Mouse (Mus musculus): ENCODE data around the gene Galnt3. TPM values are rescaled to one million over a fixed set of nuclear protein-coding genes. Genes with fewer than 3 reads are reported as not detected.

Galnt3 gene
- total and polyA plus RNA-seq, 2 experiments from 2014 or later, result 0.07 TPM; not detected in 1

DNA sequence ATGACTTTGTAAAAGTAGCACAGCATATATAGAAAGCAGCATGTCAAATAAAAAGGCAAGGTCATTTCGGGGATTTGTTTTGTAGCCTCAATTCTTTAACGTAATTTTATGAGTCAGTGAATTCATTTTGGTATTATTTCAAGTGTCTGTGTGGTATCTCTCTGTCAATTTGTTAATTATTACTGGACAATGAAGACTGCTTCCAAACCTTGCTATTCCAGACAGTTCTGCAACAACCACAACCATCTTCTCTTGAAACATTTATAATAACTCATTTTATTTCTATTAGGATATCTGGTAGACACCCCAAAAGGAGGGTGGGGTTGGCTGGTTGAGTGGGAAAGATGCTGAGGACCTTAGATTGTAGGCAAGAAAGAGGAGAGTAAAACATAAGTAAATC, 4.1 kb upstream of the Galnt3 start:
- no peak for TF ChIP-seq CTCF (IDR thresholded peaks at IDR 0.05; ENCODE audit: low read depth)
- TF ChIP-seq EP300 (IDR thresholded peaks at IDR 0.05; ENCODE audit: low read depth), result no peak
- DNase-seq (ENCODE audit: low spot score), result no peak
- H3K9ac ChIP-seq (replicated peaks; ENCODE audit: low read depth, low read length), result no peak overlapping the region
- H3K4me3 ChIP-seq (ENCODE audit: low read depth, low read length), result no peak overlapping the region
- 0 out of 2 replicates have a peak, but pooled peaks cover 4% of the 10 kb centered on the region for H3K4me1 ChIP-seq (ENCODE audit: control insufficient read depth, insufficient read depth)
- no peaks in the 10 kb centered on the region for H3K9me3 ChIP-seq (replicated peaks; ENCODE audit: control insufficient read depth, low read length)
- no peak for ATAC-seq (ENCODE audit: insufficient read depth, low read depth)
- no peak overlapping the region for H3K27ac ChIP-seq (ENCODE audit: low read depth)
- H3K27me3 ChIP-seq (ENCODE audit: control insufficient read depth, insufficient read depth, low read length), result peaks cover 20% of the 10 kb centered on the region
- 76% methylated on average over 2 of the region's 2 CpGs for WGBS
- no peak overlapping the region for H3K4me2 ChIP-seq (ENCODE audit: low read depth, low read length)
- no peaks in the 10 kb centered on the region for H3K36me3 ChIP-seq (replicated peaks; ENCODE audit: control insufficient read depth, insufficient read depth, low read length)

DNA sequence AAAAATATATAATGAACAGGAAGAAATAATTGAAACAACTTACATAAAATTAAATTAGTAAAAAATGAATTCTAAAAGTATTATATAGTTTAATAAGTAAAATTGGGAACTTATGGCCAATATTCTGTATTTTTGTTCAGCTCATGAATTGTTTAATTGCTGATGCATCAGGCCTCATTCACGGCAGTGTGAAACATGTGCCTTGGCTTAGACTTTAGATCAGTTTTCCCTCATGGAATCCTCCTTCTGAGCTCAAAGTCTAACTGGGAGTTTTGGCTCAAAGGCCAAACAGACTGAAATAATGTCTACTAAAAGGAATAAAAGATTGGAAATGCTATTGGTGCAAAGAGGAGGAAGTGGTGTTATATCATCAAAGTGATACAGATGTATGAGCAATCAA, 2.7 kb upstream of the Galnt3 start:
- H3K4me1 ChIP-seq (ENCODE audit: control insufficient read depth, insufficient read depth), result 0 out of 2 replicates have a peak, but pooled peaks cover 4% of the 10 kb centered on the region
- WGBS, result 77% methylated on average over 1 of the region's 1 CpGs
- H3K27ac ChIP-seq (ENCODE audit: low read depth), result no peak overlapping the region
- no peak overlapping the region for H3K4me2 ChIP-seq (ENCODE audit: low read depth, low read length)
- ATAC-seq (ENCODE audit: insufficient read depth, low read depth) (no peak), DNase-seq (ENCODE audit: low spot score) (no peak)
- no peak overlapping the region for H3K9ac ChIP-seq (replicated peaks; ENCODE audit: low read depth, low read length)
- TF ChIP-seq CTCF (IDR thresholded peaks at IDR 0.05; ENCODE audit: low read depth), result no peak
- TF ChIP-seq EP300 (IDR thresholded peaks at IDR 0.05; ENCODE audit: low read depth), result no peak
- H3K27me3 ChIP-seq (ENCODE audit: control insufficient read depth, insufficient read depth, low read length), result peaks cover 29% of the 10 kb centered on the region
- no peak overlapping the region for H3K4me3 ChIP-seq (ENCODE audit: low read depth, low read length)
- H3K9me3 ChIP-seq (replicated peaks; ENCODE audit: control insufficient read depth, low read length), result no peaks in the 10 kb centered on the region
- no peaks in the 10 kb centered on the region for H3K36me3 ChIP-seq (replicated peaks; ENCODE audit: control insufficient read depth, insufficient read depth, low read length)

DNA sequence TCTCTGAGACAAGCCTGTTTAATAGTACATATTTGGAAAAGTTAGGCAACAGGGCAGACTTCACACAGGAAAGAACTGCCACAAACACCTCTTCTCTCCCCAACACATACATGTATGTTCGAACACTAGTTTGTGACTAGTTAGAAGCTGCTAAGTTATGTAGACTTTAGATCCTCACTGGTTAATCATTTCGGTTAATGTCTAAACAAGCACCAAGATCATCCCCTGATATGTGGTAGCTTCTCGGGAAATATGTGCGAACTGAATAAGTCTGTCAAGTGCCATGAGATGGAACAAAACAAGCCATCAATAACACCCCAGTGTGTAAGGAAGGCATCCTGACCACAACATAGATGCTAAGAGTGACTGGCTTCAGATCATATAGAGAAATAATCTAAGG, 2.1 kb upstream of the Galnt3 start:
- ATAC-seq (ENCODE audit: insufficient read depth, low read depth) (no peak), DNase-seq (ENCODE audit: low spot score) (no peak)
- TF ChIP-seq EP300 (IDR thresholded peaks at IDR 0.05; ENCODE audit: low read depth), result no peak
- TF ChIP-seq CTCF (IDR thresholded peaks at IDR 0.05; ENCODE audit: low read depth), result no peak
- Histone ChIP-seq H3K9me3 (replicated peaks; ENCODE audit: control insufficient read depth, low read length) (no peaks in the 10 kb centered on the region), H3K4me3 (ENCODE audit: low read depth, low read length) (no peak overlapping the region), H3K36me3 (replicated peaks; ENCODE audit: control insufficient read depth, insufficient read depth, low read length) (no peaks in the 10 kb centered on the region), H3K4me2 (ENCODE audit: low read depth, low read length) (no peak overlapping the region), H3K27ac (ENCODE audit: low read depth) (no peak overlapping the region), H3K27me3 (ENCODE audit: control insufficient read depth, insufficient read depth, low read length) (peaks cover 34% of the 10 kb centered on the region), H3K4me1 (ENCODE audit: control insufficient read depth, insufficient read depth) (0 out of 2 replicates have a peak, but pooled peaks cover 4% of the 10 kb centered on the region), H3K9ac (replicated peaks; ENCODE audit: low read depth, low read length) (no peak overlapping the region)
- 76% methylated on average over 4 of the region's 4 CpGs for WGBS

DNA sequence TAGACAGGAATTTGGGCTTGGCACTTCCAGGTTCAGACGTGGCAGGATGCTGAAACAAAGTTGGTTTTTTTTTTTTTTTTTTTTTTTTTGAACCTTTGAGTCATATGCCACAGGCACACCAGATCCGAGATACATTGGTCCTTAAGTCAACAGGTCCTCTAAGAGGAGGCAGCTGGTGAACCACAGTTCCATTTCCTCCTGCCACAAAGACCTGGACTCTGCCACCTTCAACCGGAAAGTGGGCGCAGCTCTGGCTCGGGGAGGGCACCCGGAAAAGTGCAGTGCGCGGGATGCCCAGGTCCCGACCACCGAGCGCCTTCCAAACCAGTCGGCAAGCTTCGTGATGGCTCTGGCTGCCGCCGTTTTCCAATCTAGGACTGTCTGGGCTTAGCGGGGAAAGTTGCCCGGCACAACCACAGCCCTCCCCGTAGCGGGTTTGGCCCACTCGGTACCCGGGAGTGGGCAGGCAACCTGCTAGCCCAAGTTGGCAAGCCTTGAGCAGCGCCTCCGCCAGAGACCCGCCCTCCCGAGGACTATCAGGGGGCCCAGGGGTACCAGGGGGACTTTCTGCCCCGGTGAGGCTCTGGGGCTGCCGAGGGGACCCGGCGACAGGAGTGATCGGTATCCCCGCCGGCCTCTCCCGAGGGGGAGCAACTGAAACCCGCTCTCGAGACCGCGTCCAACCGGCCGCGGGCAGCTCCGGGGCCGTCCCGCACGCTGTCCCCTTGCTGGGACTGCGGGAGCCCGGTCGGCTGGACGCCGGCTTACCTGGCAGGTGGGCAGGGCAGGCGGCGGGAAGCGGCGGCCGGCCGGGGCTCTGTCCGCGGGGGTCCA, 821 bp downstream of the Galnt3 start:
- Histone ChIP-seq H3K27me3 (ENCODE audit: control insufficient read depth, insufficient read depth, low read length) (peaks cover 34% of the 10 kb centered on the region), H3K27ac (ENCODE audit: low read depth) (no peak overlapping the region)
- no peak for DNase-seq (ENCODE audit: low spot score)

DNA sequence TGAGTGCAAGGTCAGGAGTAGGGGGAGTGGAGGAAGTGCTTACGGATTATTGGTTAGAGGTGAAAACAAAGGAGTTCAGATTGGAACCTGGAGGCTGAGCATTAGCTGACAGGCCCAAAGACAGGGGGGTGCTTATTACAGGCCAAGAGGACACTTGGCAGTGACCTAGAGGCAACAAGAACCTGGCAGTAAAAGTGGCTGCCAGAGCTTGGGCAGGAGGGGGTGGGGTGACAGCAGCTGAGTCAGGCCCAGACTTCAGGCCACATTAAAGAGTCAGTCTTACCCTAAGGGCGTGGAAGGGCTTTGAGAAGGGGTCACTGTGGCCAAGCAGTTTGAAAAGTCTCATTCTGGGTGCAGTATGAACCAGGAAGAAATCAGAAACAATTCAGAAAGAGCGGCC, 7.1 kb downstream of the Galnt3 start:
- Histone ChIP-seq H3K4me3 (ENCODE audit: low read depth, low read length) (no peak overlapping the region), H3K9me3 (replicated peaks; ENCODE audit: control insufficient read depth, low read length) (no peaks in the 10 kb centered on the region), H3K27ac (ENCODE audit: low read depth) (no peak overlapping the region), H3K4me2 (ENCODE audit: low read depth, low read length) (no peak overlapping the region), H3K9ac (replicated peaks; ENCODE audit: low read depth, low read length) (no peak overlapping the region), H3K27me3 (ENCODE audit: control insufficient read depth, insufficient read depth, low read length) (peaks cover 6% of the 10 kb centered on the region), H3K4me1 (ENCODE audit: control insufficient read depth, insufficient read depth) (no peaks in the 10 kb centered on the region), H3K36me3 (replicated peaks; ENCODE audit: control insufficient read depth, insufficient read depth, low read length) (no peaks in the 10 kb centered on the region)
- DNase-seq (ENCODE audit: low spot score), result no peak
- peak; percentile 20; the same call in 1 of the 2 replicates for ATAC-seq (ENCODE audit: insufficient read depth, low read depth)
- 75% methylated on average over 3 of the region's 3 CpGs for WGBS
- TF ChIP-seq CTCF (IDR thresholded peaks at IDR 0.05; ENCODE audit: low read depth) (no peak), EP300 (IDR thresholded peaks at IDR 0.05; ENCODE audit: low read depth) (no peak)

More for the DNA sequence above, 821 bp downstream of the Galnt3 start:
- H3K9ac ChIP-seq (replicated peaks; ENCODE audit: low read depth, low read length), result 0 out of 2 replicates have a peak overlapping the region, but pooled peaks have one; percentile 27
- H3K4me2 ChIP-seq (ENCODE audit: low read depth, low read length), result peak overlapping the region; percentile 99
- WGBS, result 1% methylated on average over 36 of the region's 57 CpGs
- ATAC-seq (ENCODE audit: insufficient read depth, low read depth), result peak; percentile 27; the same call in 1 of the 2 replicates
- H3K9me3 ChIP-seq (replicated peaks; ENCODE audit: control insufficient read depth, low read length), result no peaks in the 10 kb centered on the region
- TF ChIP-seq EP300 (IDR thresholded peaks at IDR 0.05; ENCODE audit: low read depth) (no peak), CTCF (IDR thresholded peaks at IDR 0.05; ENCODE audit: low read depth) (no peak)
- H3K4me1 ChIP-seq (ENCODE audit: control insufficient read depth, insufficient read depth), result 0 out of 2 replicates have a peak, but pooled peaks cover 4% of the 10 kb centered on the region
- H3K36me3 ChIP-seq (replicated peaks; ENCODE audit: control insufficient read depth, insufficient read depth, low read length), result no peaks in the 10 kb centered on the region
- peak overlapping the region; percentile 64 for H3K4me3 ChIP-seq (ENCODE audit: low read depth, low read length)
